Mouse (Mus musculus): ENCODE results near the gene Rad17. TPM values are rescaled to one million over a fixed set of nuclear protein-coding genes. Genes with fewer than 3 reads are reported as not detected.

Gene Rad17
- polyA plus RNA-seq, 1 experiment from 2014 or later, result 26.5 TPM

GRCm38 (mm10) chr13:100603031-100603737, 47.7 kb downstream of the Rad17 start:
- H3K27ac ChIP-seq (ENCODE audit: low read depth, low read length), result no peak overlapping the region
- H3K36me3 ChIP-seq (ENCODE audit: control insufficient read depth, insufficient read depth, low read length), result no peaks in the 10 kb centered on the region
- H3K4me3 ChIP-seq (ENCODE audit: low read depth, low read length), result no peak overlapping the region
- DNase-seq (ENCODE audit: low spot score, missing footprints) (no peak), ATAC-seq (ENCODE audit: low FRiP score) (no peak)
- H3K9me3 ChIP-seq (ENCODE audit: control insufficient read depth, low read length), result no peaks in the 10 kb centered on the region; the same call in 1 of the 2 replicates
- WGBS, result 82% methylated on average over 10 of the region's 10 CpGs
- no peaks in the 10 kb centered on the region for H3K4me1 ChIP-seq (ENCODE audit: control insufficient read depth, insufficient read depth, low read length)
- H3K4me2 ChIP-seq, result no peak overlapping the region
- no peaks in the 10 kb centered on the region for H3K27me3 ChIP-seq (ENCODE audit: control insufficient read depth, insufficient read depth, low read length)
- no peak overlapping the region for H3K9ac ChIP-seq (ENCODE audit: low read length)

DNA sequence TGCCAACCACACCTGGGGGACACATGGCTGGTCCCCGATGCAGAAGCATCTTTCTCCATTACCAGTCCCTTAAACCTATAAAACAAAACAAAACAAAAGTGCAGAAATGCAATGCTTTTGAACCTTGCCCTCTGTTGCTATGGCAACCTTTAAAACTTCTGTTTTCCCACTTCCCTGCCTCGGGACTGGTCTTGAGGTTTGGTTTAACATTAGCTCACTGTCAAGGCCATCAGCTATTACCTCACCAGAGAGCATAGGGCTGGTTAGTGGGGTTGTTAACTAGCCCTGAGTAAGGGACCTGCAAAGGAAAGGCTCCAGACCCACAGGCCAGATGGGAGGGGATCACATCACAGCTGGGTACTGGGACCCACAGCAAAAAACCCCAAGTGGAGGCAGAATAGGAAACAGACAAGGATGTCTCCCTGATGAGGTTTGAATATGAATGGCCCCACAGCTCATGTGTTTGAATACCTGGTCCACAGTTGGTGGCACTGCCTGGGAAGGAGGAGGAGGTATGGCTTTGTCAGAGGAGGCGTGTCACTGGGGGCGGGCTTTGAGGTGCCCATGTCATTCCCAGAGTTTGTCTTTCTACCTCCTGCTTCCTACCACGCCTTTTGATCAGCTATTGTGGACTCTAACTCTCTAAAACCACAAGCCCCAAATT, 48.5 kb downstream of the Rad17 start:
- Histone ChIP-seq H3K27me3 (ENCODE audit: control insufficient read depth, insufficient read depth, low read length) (no peaks in the 10 kb centered on the region), H3K4me2 (no peak overlapping the region), H3K4me3 (ENCODE audit: low read depth, low read length) (no peak overlapping the region), H3K36me3 (ENCODE audit: control insufficient read depth, insufficient read depth, low read length) (no peaks in the 10 kb centered on the region), H3K9ac (ENCODE audit: low read length) (no peak overlapping the region), H3K27ac (ENCODE audit: low read depth, low read length) (no peak overlapping the region), H3K4me1 (ENCODE audit: control insufficient read depth, insufficient read depth, low read length) (no peaks in the 10 kb centered on the region), H3K9me3 (ENCODE audit: control insufficient read depth, low read length) (no peaks in the 10 kb centered on the region)
- DNase-seq (ENCODE audit: low spot score, missing footprints) (no peak), ATAC-seq (ENCODE audit: low FRiP score) (no peak)
- 62% methylated on average over 5 of the region's 5 CpGs for WGBS

DNA sequence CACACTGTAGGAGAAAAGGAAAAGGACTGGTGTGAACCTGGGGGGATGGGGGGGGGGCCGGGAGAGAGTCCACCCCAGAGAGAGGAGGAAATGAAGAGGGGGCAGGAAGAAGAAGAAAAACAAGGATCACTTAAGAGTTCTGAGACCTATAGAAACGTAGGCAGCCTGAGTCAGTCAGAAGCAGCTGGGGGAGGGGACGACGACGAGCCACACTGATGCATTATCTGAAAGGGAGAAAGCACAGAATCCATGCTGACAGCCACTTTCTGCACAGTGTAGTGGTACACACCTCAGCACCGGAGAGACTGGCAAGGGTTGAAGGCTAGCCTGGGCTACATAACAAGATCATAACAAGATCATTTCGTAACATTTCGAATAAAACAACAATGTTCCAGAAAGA, 49.8 kb downstream of the Rad17 start:
- Histone ChIP-seq H3K27me3 (ENCODE audit: control insufficient read depth, insufficient read depth, low read length) (no peaks in the 10 kb centered on the region), H3K36me3 (ENCODE audit: control insufficient read depth, insufficient read depth, low read length) (no peaks in the 10 kb centered on the region), H3K4me1 (ENCODE audit: control insufficient read depth, insufficient read depth, low read length) (no peaks in the 10 kb centered on the region), H3K4me2 (no peak overlapping the region), H3K9ac (ENCODE audit: low read length) (no peak overlapping the region), H3K9me3 (ENCODE audit: control insufficient read depth, low read length) (no peaks in the 10 kb centered on the region), H3K27ac (ENCODE audit: low read depth, low read length) (no peak overlapping the region), H3K4me3 (ENCODE audit: low read depth, low read length) (no peak overlapping the region)
- DNase-seq (ENCODE audit: low spot score, missing footprints) (no peak), ATAC-seq (ENCODE audit: low FRiP score) (no peak)
- WGBS, result 77% methylated on average over 8 of the region's 8 CpGs

DNA sequence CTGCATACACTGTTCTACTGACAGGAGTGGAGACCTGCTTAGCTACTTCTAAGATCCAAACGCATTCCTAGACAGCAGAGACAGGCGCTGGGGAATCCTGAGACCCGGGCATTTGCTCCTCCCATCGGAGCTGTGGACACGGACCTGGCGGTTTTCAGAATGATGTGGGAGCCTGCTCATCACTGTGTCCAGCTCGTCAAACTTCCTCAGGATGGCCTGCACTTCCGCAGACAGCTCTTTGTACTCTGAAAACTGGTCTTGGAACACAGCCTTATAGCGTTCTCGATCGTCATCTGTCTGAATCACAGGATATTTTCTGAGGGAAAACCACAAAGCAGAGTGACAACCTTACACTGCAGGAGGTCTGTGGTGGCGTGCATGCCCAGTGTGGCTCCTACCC, 50.5 kb downstream of the Rad17 start:
- no peaks in the 10 kb centered on the region for H3K9me3 ChIP-seq (ENCODE audit: control insufficient read depth, low read length)
- no peaks in the 10 kb centered on the region for H3K27me3 ChIP-seq (ENCODE audit: control insufficient read depth, insufficient read depth, low read length)
- no peak overlapping the region for H3K27ac ChIP-seq (ENCODE audit: low read depth, low read length)
- no peaks in the 10 kb centered on the region for H3K4me1 ChIP-seq (ENCODE audit: control insufficient read depth, insufficient read depth, low read length)
- no peak overlapping the region for H3K4me2 ChIP-seq
- ATAC-seq (ENCODE audit: low FRiP score) (no peak), DNase-seq (ENCODE audit: low spot score, missing footprints) (no peak)
- WGBS, result 80% methylated on average over 12 of the region's 12 CpGs
- no peaks in the 10 kb centered on the region for H3K36me3 ChIP-seq (ENCODE audit: control insufficient read depth, insufficient read depth, low read length)
- no peak overlapping the region for H3K9ac ChIP-seq (ENCODE audit: low read length)
- no peak overlapping the region for H3K4me3 ChIP-seq (ENCODE audit: low read depth, low read length)

DNA sequence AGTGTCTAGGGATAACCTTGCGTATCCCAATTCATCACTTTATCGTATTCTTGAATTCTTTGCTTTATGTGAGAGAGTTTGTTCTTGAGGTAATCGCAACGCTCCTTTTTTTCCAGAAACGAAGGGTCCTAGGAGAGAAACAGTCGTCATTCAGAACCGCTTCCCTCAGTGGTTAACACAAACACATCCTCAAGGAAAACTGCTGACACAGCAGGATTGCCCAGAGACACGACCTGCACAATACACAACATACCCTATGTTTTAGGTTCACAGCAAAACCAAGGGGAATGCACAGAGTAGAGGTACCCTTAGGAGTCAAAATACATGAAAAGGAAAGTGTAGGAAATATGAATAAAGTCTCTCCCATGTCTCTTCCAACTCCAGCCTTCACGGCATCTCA, 53.6 kb downstream of the Rad17 start:
- Histone ChIP-seq H3K9ac (ENCODE audit: low read length) (no peak overlapping the region), H3K36me3 (ENCODE audit: control insufficient read depth, insufficient read depth, low read length) (no peaks in the 10 kb centered on the region), H3K4me3 (ENCODE audit: low read depth, low read length) (no peak overlapping the region), H3K4me1 (ENCODE audit: control insufficient read depth, insufficient read depth, low read length) (no peaks in the 10 kb centered on the region), H3K27ac (ENCODE audit: low read depth, low read length) (no peak overlapping the region), H3K9me3 (ENCODE audit: control insufficient read depth, low read length) (no peaks in the 10 kb centered on the region), H3K27me3 (ENCODE audit: control insufficient read depth, insufficient read depth, low read length) (no peaks in the 10 kb centered on the region), H3K4me2 (no peak overlapping the region)
- no peak for ATAC-seq (ENCODE audit: low FRiP score)
- WGBS, result 87% methylated on average over 9 of the region's 9 CpGs
- DNase-seq (ENCODE audit: low spot score, missing footprints), result no peak

GRCm38 (mm10) chr13:100595552-100595885, 55.3 kb downstream of the Rad17 start:
- WGBS, result 87% methylated on average over 3 of the region's 3 CpGs
- Histone ChIP-seq H3K27ac (ENCODE audit: low read depth, low read length) (no peak overlapping the region), H3K9me3 (ENCODE audit: control insufficient read depth, low read length) (no peaks in the 10 kb centered on the region), H3K27me3 (ENCODE audit: control insufficient read depth, insufficient read depth, low read length) (no peaks in the 10 kb centered on the region), H3K4me1 (ENCODE audit: control insufficient read depth, insufficient read depth, low read length) (no peaks in the 10 kb centered on the region), H3K4me3 (ENCODE audit: low read depth, low read length) (no peak overlapping the region), H3K4me2 (no peak overlapping the region), H3K9ac (ENCODE audit: low read length) (no peak overlapping the region), H3K36me3 (ENCODE audit: control insufficient read depth, insufficient read depth, low read length) (no peaks in the 10 kb centered on the region)
- ATAC-seq (ENCODE audit: low FRiP score), result no peak
- no peak for DNase-seq (ENCODE audit: low spot score, missing footprints)

DNA sequence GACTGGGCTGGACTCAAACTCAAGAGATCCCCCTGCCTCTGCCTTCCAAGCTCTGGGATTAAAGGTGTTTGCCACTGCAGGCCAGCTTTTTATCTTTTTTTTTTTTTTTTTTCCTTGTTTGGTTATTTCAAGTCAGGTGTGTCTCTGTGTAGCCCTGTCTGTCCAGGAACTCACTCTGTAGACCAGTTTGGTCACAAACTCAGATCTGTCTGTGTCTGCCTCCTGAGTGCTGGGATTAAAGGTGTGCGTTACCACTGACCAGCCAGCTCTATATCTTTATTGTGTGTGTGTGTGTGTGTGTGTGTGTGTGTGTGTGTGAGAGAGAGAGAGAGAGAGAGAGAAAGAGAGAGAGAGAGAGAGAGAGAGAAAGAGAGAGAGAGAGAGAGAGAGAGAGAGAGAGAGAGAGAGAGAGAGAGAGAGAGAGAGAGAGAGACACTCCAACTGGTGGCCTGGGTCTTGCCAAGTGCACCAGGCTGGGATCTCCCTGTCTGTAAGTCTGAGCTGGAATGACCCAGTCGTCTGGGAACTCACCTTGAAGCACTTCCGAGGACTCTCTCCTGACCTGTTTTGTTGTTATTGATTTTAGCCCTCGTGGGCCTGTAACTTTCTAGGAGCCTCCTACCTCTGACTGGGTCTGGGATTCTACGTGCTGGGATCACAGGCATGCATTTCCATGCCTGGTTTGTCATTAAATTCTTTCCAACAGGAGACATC, 55.9 kb downstream of the Rad17 start:
- DNase-seq (ENCODE audit: low spot score, missing footprints), result no peak

GRCm38 (mm10) chr13:100594041-100594792, 56.6 kb downstream of the Rad17 start:
- peak overlapping the region; percentile 13; the same call in 1 of the 2 replicates for H3K4me2 ChIP-seq

More for the DNA sequence above, 55.9 kb downstream of the Rad17 start:
- no peak for ATAC-seq (ENCODE audit: low FRiP score)
- no peak overlapping the region for H3K9ac ChIP-seq (ENCODE audit: low read length)
- 76% methylated on average over 5 of the region's 5 CpGs for WGBS
- no peaks in the 10 kb centered on the region for H3K4me1 ChIP-seq (ENCODE audit: control insufficient read depth, insufficient read depth, low read length)
- H3K9me3 ChIP-seq (ENCODE audit: control insufficient read depth, low read length), result no peaks in the 10 kb centered on the region
- no peaks in the 10 kb centered on the region for H3K27me3 ChIP-seq (ENCODE audit: control insufficient read depth, insufficient read depth, low read length)
- H3K4me3 ChIP-seq (ENCODE audit: low read depth, low read length), result no peak overlapping the region
- no peaks in the 10 kb centered on the region for H3K36me3 ChIP-seq (ENCODE audit: control insufficient read depth, insufficient read depth, low read length)
- no peak overlapping the region for H3K27ac ChIP-seq (ENCODE audit: low read depth, low read length)
- H3K4me2 ChIP-seq, result no peak overlapping the region

More at GRCm38 (mm10) chr13:100594041-100594792, 56.6 kb downstream of the Rad17 start:
- 58% methylated on average over 11 of the region's 17 CpGs for WGBS
- ATAC-seq (ENCODE audit: low FRiP score), result 0 out of 2 replicates have a peak, but pooled peaks have one; percentile 48
- H3K9me3 ChIP-seq (ENCODE audit: control insufficient read depth, low read length), result no peaks in the 10 kb centered on the region
- H3K27ac ChIP-seq (ENCODE audit: low read depth, low read length), result no peak overlapping the region
- peak; percentile 92 for DNase-seq (ENCODE audit: low spot score, missing footprints)
- H3K9ac ChIP-seq (ENCODE audit: low read length), result no peak overlapping the region
- no peaks in the 10 kb centered on the region for H3K36me3 ChIP-seq (ENCODE audit: control insufficient read depth, insufficient read depth, low read length)
- H3K4me1 ChIP-seq (ENCODE audit: control insufficient read depth, insufficient read depth, low read length), result no peaks in the 10 kb centered on the region
- no peak overlapping the region for H3K4me3 ChIP-seq (ENCODE audit: low read depth, low read length)
- no peaks in the 10 kb centered on the region for H3K27me3 ChIP-seq (ENCODE audit: control insufficient read depth, insufficient read depth, low read length)

Data from midbrain, embryonic 11.5 days (tissue).